Mouse (Mus musculus) layer of hippocampus, adult 18-20 months (tissue): Measurements from ENCODE around the gene 5031439G07Rik. TPM values are rescaled to one million over a fixed set of nuclear protein-coding genes. Genes with fewer than 3 reads are reported as not detected.

Experiments
- DNase-seq, 2 experiments: peaks; one replicate each; pipeline ENCODE4 v3.0.0; 2022; ENCODE audit warnings: low spot score in 2 of 2
- total RNA-seq, 2 experiments: library from RNA; stranded (reverse); gene quantifications; 2 replicates each; pipeline ENCODE4 v1.2.3; 2021

Gene 5031439G07Rik
- total RNA-seq, 2 experiments from 2014 or later, result 97.0 to 102 TPM

DNA sequence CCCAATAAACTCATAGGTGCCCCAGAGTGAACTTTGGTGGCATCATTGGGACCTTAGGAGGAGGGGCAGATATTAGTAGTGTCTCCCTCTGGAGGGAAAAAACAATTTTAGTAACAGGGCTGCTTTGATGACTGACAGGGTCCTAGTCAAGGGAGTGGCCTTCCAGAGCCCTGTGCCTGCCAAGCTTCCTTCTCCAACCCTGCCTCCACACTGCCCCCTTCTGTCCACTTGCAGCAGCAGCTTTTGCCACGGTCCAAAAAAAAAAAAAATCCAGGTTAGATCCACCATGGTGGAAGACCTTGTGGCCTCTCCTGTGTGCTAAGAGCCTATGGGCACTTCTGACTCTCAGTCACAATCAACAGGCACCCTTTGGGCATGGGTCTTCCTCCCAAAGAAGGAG, 7.6 kb upstream of the 5031439G07Rik start:
- DNase-seq, result no peak

DNA sequence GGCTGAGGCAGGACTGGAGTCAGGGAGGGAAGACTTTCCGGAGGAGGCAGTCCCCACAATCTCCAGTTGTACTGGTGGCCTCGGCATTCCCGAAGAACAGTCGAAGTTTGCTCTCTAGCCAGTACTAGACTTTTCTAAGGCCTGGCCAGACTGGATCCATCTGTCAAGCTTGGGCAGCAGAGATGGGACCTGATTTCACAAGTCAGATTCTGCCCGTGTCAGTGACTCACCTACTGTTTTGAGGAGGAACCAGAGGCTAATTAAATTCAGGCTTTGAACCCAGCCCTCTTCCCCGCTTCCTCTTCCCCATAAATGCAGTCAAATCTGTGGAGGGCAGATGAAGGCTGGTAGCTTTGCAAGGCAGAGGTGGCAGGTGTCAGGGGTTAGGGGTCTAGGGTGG, 6.7 kb upstream of the 5031439G07Rik start:
- DNase-seq, result no peak

DNA sequence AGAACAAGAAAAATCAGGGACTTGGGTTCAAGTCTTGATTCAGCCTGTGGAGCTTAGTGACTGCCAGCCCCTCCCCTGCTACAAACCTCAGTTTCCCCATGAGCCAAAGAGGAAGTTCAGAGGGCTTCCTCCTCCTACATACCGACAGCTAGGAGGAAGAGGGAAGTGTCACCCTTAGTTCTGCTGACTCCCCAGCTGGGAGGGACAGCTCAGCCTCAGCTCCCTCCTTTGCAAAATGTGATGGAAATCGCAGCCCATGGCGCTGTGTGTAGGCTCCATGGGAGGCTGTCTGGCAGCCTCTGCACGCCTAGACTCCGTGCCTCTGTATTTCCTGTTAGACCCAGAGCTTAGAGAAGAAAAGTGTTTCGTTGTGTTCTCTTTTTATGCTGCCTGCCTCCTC, 6.1 kb upstream of the 5031439G07Rik start:
- no peak for DNase-seq

DNA sequence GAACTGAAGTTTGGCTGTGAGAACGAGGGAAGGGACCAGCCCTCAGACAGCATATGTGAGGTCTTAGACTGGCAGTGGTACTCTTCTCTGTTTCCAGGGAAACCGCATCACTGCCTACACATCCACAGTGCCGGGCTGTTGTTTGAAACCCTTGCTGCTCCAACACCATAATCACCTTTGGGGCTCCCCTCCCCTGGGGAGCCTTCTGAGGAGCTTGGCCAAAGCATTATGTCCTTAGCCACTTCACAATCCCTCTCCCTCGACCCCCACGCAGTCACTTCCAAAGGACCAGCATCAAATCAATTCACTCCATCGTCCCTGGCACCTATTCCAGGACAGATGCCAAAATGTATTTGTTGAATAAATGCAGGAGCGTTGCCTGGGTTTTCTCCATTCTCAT, 1.4 kb upstream of the 5031439G07Rik start:
- DNase-seq, result peak in 1 of 2 experiments; percentile 71

DNA sequence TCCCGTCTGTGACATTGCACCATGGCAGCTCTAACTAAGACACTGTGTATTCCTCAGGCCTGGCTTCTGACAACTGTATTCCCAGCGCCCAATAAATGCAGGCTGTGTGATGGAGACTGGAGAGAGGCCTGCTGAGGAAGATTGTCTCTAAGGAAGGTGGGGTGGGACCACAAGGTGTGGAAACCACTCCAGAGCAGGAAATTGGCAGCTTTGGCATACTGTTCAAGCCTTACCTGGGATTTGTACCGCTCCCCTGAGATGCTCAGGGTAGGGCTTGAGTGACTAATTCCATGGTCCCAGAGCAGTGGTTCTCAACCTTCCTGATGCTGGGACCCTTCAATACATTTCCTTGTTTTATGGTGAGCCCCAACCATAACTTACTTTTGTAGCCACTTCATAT, 747 bp upstream of the 5031439G07Rik start:
- DNase-seq, result no peak

DNA sequence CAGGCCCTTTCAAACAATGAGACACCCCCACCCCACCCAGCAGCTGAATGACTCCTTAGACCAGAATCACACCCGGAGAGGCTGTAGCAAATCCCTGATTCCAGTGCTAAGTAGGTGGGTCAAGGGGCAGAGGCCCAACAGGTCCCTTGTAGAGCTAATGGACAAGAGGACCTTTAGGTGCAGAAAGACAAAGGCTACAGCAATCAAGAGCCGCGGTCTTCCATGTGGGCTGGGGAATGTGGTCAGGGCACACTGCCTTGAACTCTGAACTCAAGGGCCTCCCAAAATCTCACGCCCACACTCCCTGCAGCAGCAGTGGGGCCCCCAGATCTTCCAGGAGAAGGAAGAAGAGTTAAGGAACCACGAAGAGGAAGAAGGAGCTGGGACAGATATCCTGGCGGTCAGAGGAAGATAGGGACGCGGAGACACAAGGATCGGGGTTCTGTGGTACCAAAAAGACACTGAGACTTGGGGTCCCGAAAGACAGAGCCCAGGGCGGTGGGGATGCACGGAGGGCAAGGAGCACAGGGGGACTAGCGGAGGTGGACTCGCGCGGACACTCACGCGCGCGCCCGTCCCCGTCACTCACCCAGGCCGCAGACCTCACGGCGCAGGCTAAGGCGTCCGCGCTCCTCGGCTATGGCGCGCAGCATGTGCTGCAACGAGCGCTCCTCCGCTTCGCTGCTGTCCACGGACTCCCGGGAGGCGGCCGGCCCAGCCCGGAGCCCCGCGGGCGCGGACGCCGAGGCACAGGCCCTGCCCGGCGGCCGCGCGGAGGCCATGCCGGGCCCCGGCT, 1.1 kb downstream of the 5031439G07Rik start:
- no peak for DNase-seq

DNA sequence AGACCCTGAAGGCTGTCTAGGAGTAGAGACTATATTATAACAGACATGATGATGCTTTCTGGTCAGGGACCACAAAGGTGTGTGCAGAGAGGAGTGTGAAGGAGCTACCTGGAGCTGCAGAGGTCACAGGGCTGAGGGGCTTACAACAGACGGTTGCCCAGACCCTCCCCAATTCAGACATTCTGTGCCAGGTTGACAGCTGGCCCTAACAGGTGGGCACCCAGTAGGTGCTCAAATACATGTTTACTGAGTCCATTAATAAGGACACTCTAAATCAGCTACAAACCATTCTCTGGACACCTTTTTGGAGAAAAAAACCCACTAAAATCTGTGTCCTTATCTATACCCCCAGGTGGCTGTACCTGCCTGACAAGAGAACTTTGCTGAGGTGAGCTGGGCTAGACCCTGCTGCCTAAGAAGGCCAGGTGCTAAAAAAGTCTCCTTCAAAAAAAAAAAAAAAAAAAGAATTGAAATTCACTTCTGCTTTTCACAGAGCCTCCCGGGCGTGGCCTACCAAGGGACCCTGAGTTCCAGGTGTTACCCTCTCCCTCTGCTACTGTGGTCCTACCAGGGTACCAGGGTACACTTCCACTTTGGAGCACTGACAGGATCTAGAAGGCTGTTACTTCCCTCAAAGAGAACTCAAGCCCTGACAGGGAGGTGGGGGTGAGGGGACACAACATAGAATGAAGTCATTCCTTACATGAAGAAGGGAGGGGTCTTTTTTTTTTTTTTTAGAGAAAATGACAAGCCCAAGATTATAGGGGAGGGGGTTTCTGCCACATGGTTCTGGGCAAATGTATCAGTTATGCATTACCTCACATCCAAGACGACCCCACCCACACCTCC, 2.0 kb downstream of the 5031439G07Rik start:
- DNase-seq, result no peak

DNA sequence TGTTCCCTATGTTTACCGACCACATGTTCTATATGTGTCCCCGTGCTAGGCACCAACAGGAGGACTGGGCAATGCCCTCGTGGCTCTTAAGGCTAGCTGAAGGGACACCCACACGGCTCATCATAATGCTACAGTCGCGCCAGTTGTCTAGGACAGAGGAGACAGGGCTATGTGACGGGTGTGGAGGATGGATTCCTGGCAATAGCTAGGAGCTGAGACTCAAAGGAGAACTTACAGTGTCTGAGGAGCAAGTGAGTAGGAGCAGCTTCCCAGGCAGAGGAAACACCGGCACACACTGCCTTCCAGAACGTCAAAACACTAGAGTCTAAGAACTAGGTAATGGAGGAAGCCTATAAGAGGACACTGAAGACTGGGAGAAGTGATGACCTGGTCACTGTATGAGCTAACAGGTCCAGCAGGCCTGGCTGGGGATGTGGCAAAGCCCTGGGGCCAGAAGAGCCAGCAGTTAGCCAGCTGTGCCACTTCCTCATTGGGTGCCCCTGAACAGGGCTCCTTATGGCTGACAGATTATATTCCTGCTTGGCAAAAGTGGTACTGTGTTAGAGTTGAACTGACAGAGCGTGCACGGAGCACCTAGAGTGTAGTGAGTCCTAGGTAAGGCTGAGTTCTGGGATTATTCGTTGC, 2.7 kb downstream of the 5031439G07Rik start:
- DNase-seq, result no peak

DNA sequence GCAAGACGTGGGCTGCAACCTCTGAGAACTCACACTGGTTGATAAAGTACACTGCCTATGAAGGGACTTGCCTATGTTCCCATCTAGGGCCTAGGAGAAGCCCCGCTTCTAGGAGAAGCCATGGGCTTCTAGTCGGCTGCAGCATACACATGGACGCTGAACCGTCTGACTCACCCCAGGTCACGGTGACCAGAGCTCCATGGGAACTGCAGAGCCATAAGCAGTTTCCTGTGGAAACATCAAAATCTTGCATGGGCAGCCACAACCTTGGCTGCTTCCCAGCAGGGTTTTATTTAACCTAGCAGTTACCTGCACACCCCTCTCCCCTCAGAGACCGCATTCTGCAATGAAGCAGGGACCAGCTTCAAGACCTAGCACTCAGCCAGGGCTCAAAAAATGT, 4.6 kb downstream of the 5031439G07Rik start:
- no peak for DNase-seq

DNA sequence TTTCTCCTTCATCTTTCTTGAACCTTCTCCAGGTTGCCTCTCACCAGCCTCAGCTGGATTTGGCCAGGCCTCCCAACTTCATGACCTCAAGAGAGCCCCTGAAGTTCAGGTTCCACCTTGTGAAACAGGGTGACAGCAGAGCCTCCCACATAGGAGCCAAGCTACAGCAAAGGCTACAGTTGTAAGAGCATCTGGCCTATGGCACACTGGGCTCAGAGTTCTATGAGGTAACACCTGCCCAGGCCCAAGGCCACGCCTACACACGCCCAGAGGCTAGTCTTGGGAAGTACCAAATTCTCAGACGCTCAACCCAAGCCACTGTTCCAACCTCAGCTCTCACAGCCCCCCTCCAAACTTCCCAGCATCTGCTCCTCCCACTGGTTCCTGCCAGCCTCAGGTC, 5.5 kb downstream of the 5031439G07Rik start:
- no peak for DNase-seq

DNA sequence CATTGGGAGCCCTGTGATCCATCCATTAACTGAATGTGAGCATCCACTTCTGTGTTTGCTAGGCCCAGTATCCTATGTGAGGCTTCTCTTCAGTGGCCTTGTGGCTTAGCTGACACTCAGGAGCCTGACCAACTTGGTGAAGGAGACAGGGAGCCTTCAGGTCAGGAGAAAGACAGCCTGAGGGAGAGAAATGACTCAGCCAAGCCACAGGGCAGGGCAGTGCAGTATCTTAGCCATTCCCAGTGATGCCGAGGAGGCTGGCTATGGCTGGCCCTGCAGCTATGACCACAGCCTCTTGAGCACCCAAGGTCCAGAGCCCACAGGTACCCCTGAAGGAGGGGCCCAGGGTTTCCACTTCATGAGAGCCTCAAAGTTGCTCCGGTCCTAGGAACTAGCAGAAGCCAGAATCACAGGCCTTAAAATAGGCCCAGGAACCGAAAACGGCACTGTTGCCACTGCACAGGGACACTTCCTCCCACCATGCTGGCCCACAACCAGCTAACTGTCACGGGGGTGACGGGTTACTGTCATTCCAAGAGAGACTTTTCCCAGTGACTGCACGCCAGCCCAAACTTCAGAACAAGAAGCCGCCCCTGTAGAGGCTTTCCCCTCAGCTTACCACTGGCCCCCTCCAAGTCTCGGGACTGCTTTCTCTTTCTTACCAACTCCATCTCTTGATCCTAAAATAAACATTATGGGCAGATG, 6.6 kb downstream of the 5031439G07Rik start:
- no peak for DNase-seq

DNA sequence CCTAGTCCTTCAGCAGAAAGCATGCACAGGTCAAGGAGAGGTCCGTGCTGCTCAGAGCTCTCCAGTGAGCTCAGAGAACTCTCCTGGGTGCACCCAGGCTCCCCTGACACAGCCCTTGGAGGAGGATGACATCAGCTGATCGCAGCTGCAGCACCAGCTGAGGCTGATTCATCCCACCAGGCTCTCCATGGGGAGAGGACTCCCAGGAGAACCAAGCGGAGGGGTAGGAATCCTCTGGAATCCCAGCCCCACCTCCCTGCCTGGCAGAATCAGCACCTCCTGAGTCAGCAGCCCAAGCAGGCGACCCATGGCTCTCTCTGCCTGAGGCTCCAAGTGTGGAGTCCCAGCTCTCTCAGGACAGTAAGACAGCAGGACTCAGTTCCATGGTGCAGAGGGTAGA, 12.6 kb downstream of the 5031439G07Rik start:
- DNase-seq, result peak; percentile 71 to 75

DNA sequence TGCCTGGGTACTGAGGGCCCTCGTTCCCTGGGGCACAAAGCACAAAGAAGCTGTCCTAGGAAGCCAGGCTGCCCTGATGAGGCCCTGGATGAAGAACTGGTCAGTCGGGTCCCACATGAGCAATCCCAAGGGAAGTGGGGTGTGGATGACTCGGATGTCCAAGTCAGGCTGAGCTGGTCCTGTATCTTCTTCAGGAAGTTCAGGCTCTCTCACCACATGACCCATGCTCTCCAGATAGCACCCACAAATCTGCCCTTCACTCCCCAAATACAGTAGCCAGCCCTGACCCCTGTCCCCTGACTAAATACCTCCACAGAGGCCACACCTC, 14.8 kb downstream of the 5031439G07Rik start:
- no peak for DNase-seq

DNA sequence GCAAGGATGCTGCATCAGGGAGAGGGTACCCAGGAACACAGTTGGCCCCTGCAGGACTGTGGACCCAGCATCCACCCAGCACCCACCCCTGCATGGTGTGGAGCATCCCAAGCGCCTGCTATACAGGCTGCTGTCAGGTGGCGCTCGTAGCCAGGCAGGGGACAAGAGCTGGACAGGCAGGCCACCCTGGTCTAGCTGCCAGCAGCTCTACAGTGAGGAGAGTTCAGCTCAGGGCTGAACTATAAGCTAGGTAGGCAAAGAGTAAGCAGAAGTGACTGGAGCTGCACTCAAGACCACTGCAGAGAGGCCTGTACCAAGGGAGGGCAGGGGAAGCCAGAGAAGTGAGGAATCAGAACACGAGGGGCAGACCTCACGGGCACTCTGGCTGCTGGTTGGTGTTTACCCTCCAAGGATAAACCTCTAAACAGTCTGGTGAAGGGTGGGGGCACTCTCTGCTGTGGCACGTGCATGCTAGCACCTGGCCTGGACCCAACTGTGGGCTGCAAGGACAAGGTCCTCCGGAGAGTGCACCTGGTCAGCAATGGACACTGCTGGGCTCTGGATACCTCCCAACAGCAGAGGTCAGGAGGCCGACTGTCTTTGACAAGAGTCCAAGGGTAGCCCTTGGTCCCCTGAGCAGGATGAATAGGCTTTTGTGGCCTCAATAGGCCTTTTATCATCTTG, 15.3 kb downstream of the 5031439G07Rik start:
- peak in 1 of 2 experiments; percentile 60 for DNase-seq

DNA sequence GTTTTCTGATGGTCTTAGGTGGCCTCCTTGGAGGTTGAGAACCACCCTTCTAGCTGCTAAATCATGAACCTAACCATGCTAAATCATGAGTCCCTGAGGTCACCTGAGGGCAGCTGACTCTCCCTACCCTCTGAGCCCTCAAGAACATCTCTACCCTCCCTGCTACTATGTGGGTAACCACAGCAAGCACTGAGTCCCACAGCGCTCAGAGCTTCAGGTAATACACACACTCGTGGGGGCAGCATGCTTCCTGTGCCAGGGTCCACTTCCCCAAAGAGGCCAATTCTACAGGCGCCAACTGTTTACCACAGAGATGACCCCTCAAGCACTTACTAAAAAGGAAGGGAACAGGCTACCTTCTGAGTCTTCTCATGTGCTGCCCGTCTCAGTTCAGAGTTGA, 19.8 kb downstream of the 5031439G07Rik start:
- no peak for DNase-seq

DNA sequence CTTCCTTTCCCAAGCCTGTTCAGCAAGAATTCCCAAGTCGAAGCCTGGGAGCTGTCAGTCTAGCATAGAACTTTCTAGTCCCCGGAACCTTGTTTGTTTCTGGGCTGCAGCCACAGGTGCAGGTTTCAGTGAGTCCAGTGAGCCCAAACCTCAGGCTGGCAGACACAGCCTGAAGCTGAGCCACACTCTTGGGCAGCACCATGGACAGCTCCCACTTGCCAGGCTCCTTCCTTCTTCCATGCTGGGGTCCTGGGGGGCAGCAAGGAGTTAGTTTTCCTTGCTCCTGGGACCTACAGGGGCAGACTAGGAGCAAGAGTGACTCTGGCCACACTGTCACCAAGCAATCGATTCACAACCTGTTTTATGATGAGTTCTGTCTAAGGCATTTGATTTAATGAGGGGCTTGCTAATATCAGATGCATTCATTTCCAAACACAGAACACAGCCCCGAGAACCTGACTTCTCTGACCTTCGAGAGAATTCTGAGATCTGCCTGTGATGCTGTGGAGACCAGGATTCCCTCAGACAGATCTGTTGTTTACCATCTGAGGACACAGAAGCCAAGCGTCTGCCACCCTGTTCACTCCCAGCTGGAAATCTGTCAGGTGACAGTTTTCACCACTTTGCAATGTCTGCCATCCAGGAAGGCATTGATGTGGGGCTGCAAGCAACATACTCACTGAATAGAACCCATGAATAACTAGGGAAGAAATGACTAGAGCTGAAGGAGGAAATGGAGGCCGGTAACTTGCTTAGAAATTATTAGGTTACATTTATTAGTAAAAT, 22.6 kb downstream of the 5031439G07Rik start:
- no peak for DNase-seq

DNA sequence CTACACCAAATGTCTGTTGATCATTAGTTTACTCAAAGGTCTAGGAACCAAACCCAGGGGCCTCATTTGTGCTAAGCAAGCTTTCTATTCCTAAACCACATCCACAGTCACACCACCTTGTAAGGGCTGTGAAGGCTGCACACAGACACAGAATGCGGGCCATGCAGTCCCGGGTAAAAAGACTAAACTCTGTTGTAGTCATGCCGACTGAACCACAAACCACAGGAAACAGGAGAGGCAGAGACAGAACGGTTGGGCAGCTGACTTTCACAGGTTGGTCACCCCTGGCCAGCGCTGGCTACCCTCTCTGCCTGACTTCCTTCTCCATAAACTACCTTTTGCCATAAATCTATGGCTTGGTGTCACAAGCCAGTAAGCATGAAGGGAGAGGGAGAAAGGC, 23.6 kb downstream of the 5031439G07Rik start:
- no peak for DNase-seq

DNA sequence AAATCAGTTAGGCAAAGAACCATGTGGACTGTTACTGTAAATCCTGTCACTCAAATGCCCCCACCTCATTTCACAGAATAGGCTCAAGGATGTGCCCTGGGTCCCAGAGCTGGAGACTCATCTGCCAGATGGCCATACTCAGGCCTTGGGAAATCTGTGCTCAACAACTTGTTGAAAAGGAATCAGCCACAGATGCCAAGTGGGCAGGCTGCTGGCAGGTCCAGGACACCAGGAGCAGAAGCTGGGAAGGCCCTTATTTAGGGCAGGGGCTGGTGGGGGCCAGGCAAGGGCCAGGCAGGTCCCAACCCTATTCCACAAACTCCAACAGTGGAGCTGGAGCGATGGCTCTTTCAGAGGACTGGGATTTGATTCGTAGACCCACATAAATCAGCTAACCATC, 25.8 kb downstream of the 5031439G07Rik start:
- no peak for DNase-seq

DNA sequence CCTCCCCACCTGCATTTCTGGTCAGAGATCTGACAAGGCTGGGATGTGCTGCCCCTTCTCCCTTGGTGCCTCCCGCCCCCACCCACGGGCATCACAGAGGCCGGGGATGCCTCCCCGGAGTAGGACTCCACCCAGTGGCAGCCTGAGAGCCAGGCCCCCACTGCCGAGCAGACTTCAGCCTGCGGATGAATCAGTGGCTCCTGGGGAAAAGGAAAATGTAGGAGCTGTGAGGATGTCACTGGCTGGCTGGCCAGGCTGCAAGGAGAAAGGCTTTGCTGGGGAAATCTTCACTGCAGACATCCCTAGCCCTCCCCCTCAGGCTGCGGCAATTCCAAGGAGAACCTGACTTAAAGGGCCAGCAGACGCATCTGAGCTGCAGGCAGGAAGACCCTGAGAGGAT, 27.7 kb downstream of the 5031439G07Rik start:
- peak in 1 of 2 experiments; percentile 52 for DNase-seq

DNA sequence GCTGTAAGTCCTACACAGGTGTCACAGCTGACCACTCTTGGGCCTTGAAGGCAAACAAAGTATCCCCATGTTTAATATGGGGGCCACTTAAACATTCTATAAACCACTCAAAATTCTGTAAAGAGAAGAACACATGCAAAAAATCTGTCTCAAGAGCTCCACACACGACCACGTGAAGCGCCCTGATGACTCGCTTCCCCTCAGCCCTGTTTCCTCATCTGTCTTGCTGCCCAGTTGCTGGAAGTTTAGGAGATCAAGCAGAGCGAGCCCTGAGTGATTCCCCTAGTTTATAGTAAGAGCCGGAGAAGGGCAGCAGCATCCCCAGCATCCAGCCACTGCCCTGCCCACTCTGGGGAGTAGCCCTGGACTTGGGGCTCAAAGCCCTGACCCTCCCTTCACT, 28.5 kb downstream of the 5031439G07Rik start:
- no peak for DNase-seq
